22 mouse cellular contexts compared by ENCODE assay signal in genomic region chr13:108370241-108370941, GRCm38 (mm10).
"Had no signal": no experiment of that assay in that cellular context is flagged by ENCODE, and none has a peak within 500 bp of the region (broad histone marks: within the 10 kb centered on the region; RNA-seq: fewer than 3 reads in every experiment).

No protein-coding gene starts in this region.

- H3K4me3 ChIP-seq: layer of hippocampus, adult 2 months; limb, embryonic 10.5 days; limb, embryonic 13.5 days; liver, embryonic 12.5 days; liver, embryonic 15.5 days; lung, embryonic 15.5 days; neural tube, embryonic 12.5 days; neural tube, embryonic 15.5 days had no signal

- H3K27me3 ChIP-seq: limb, embryonic 13.5 days; liver, embryonic 12.5 days; liver, embryonic 15.5 days; lung, embryonic 15.5 days; neural tube, embryonic 12.5 days; neural tube, embryonic 15.5 days had no signal

- H3K9me3 ChIP-seq: limb, embryonic 10.5 days; limb, embryonic 13.5 days; liver, embryonic 12.5 days; liver, embryonic 15.5 days; lung, embryonic 15.5 days; neural tube, embryonic 12.5 days; neural tube, embryonic 15.5 days had no signal

- H3K36me3 ChIP-seq: neural tube, embryonic 15.5 days had no signal

- DNase-seq: kidney, adult 2 months; kidney, postnatal 25 days; layer of hippocampus, adult 9-11 months; liver; midbrain, embryonic 14.5 days; retina, postnatal 1 day; right cerebral cortex, postnatal 25 days; thymus, adult 2 months; thymus, postnatal 14 days; thymus, postnatal 4 days had no signal

- H3K27ac ChIP-seq: kidney, postnatal 0 days; layer of hippocampus, adult 2 months; limb, embryonic 10.5 days; limb, embryonic 13.5 days; liver, embryonic 12.5 days; liver, embryonic 15.5 days; lung, embryonic 15.5 days; neural tube, embryonic 12.5 days; neural tube, embryonic 15.5 days; stomach, postnatal 0 days had no signal

- H3K9ac ChIP-seq: limb, embryonic 13.5 days; liver, embryonic 12.5 days; liver, embryonic 15.5 days; lung, embryonic 15.5 days; neural tube, embryonic 12.5 days; neural tube, embryonic 15.5 days had no signal

- ATAC-seq: inflammation-experienced regulatory T-cells, adult 6 months; intestine, embryonic 16.5 days; liver, embryonic 12.5 days had no signal

- H3K4me2 ChIP-seq: limb, embryonic 13.5 days; liver, embryonic 12.5 days; liver, embryonic 15.5 days; lung, embryonic 15.5 days; neural tube, embryonic 12.5 days; neural tube, embryonic 15.5 days had no signal

- H3K4me1 ChIP-seq: limb, embryonic 10.5 days; limb, embryonic 13.5 days; liver, embryonic 12.5 days; lung, embryonic 15.5 days; neural tube, embryonic 12.5 days; neural tube, embryonic 15.5 days had no signal
